Mouse (Mus musculus): ENCODE data around the gene Ush2a.

DNA sequence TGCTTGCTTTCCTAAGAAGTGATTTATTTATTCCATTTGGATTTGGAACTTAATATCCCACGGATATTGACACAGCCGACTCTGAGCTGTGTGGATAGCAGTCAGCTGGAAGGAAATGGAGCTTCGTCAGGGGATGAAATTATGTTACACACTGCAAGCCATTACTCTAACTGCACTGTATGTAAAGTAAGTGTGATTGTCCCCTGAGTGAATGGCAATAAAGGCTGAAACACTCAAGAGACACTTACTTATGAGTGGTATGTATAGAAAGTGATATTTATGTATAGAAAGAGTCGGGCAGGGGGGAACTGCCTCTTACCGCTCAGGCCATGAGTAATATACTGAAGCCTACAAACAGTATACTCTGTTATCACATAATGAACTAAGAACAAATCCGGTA lies 166.3 kb downstream of the Ush2a start:
- TF ChIP-seq CTCF (conservative IDR thresholded peaks at IDR 0.05; ENCODE audit: insufficient read depth, insufficient read length, low read depth, low read length) (no peak), POLR2A (IDR thresholded peaks at IDR 0.05; ENCODE audit: low read depth, low read length) (no peak)

Data from kidney, adult 2 months (tissue).